16 mouse cellular contexts compared by ENCODE assay signal in the genomic region with DNA sequence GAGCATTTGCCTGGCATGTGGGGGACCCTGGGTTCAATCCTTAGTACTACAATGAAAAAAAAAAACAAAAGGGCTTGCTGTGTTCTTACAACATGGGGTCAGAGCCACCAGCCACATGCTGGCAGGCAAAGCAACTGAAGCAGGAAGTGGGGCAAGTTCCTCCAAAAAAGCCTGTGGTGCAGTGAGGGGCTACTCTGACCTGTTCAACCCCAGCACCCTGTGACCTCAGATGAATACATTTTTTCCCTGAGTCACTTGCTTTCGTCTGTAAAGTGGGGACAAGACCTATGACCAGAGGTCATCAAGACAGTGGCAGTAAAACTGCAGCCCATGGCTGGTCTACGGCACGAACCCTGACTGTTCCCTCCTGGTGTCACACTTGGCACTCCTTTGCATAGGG.
A peak's percentile ranks its signal among the peaks of the same experiment; 100 is the strongest.
DNase-seq lines count a peak whose midpoint lies in the region; ATAC-seq and TF ChIP-seq lines count a peak whose summit lies in the region.
"Had no signal": no experiment of that assay in that cellular context is flagged by ENCODE, and none has a peak within 500 bp of the region (broad histone marks: within the 10 kb centered on the region; RNA-seq: fewer than 3 reads in every experiment).

No protein-coding gene starts in this region.

- no peak for TF ChIP-seq CTCF in spleen, adult 2 months (IDR thresholded peaks at IDR 0.05; ENCODE audit: extremely low read depth, insufficient read depth, insufficient read length, insufficient replicate concordance)
- no peak for TF ChIP-seq CTCF in bone marrow, adult 2 months (IDR thresholded peaks at IDR 0.05; ENCODE audit: control insufficient read depth, insufficient read depth, low read length)

- H3K9me3 ChIP-seq in midbrain, embryonic 16.5 days (replicated peaks; ENCODE audit: control insufficient read depth, low read length, poor library complexity, severe bottlenecking): no peaks in the 10 kb centered on the region
- H3K9me3 ChIP-seq: embryonic facial prominence, embryonic 12.5 days; heart, embryonic 10.5 days; limb, embryonic 13.5 days had no signal

- H3K27me3 ChIP-seq in spleen, adult 2 months (ENCODE audit: control insufficient read depth, insufficient read depth, low read length): no peaks in the 10 kb centered on the region
- no peaks in the 10 kb centered on the region for H3K27me3 ChIP-seq in midbrain, embryonic 16.5 days (ENCODE audit: control insufficient read depth, insufficient read depth, low read depth, low read length)
- H3K27me3 ChIP-seq: embryonic facial prominence, embryonic 12.5 days; limb, embryonic 13.5 days had no signal

- TF ChIP-seq POLR2A in spleen, adult 2 months (IDR thresholded peaks at IDR 0.05; ENCODE audit: low read depth, low read length): no peak
- no peak for TF ChIP-seq POLR2A in bone marrow, adult 2 months (IDR thresholded peaks at IDR 0.05; ENCODE audit: borderline replicate concordance, control insufficient read depth, low read depth, low read length)

- DNase-seq in spleen, adult 2 months (ENCODE audit: low read depth in 1 of 2, low spot score in 2 of 2): peak in 1 of 2 experiments; percentile 28
- no peak for DNase-seq in spleen, adult 18-20 months
- peak; percentile 56 for DNase-seq in induced T-regulatory cell, adult 2 months (ENCODE audit: low read depth)
- DNase-seq in testis, postnatal 14 days (ENCODE audit: low spot score): no peak
- DNase-seq: cerebellum, adult 11 months; cerebellum, postnatal 25 days had no signal

- peak overlapping the region; percentile 90 for H3K27ac ChIP-seq in spleen, adult 2 months (ENCODE audit: insufficient read depth, low read length)
- H3K27ac ChIP-seq in bone marrow, adult 2 months (ENCODE audit: control insufficient read depth, insufficient read depth, low read depth, low read length, poor library complexity): peak overlapping the region; percentile 89
- no peak overlapping the region for H3K27ac ChIP-seq in midbrain, embryonic 16.5 days (ENCODE audit: low read length)
- H3K27ac ChIP-seq: embryonic facial prominence, embryonic 12.5 days; heart, embryonic 10.5 days; hindbrain, postnatal 0 days; limb, embryonic 13.5 days had no signal

- H3K4me1 ChIP-seq in spleen, adult 2 months (ENCODE audit: control insufficient read depth, insufficient read depth, insufficient read length): peaks cover 43% of the 10 kb centered on the region
- peaks cover 25% of the 10 kb centered on the region for H3K4me1 ChIP-seq in bone marrow, adult 2 months (ENCODE audit: control insufficient read depth, insufficient read depth, low read length)
- no peaks in the 10 kb centered on the region for H3K4me1 ChIP-seq in midbrain, embryonic 16.5 days (ENCODE audit: control insufficient read depth, insufficient read depth, low read length)

- peaks cover 26% of the 10 kb centered on the region for H3K36me3 ChIP-seq in spleen, adult 2 months (ENCODE audit: control insufficient read depth, insufficient read depth, low read length)
- no peaks in the 10 kb centered on the region for H3K36me3 ChIP-seq in midbrain, embryonic 16.5 days (ENCODE audit: control insufficient read depth, insufficient read depth, low read length)
- H3K36me3 ChIP-seq: embryonic facial prominence, embryonic 12.5 days had no signal

- no peak overlapping the region for H3K9ac ChIP-seq in midbrain, embryonic 16.5 days (ENCODE audit: low read depth, low read length)
- H3K9ac ChIP-seq: embryonic facial prominence, embryonic 12.5 days; limb, embryonic 13.5 days had no signal

- WGBS in spleen, adult 2 months: 68% methylated on average over 3 of the region's 3 CpGs
- WGBS in bone marrow, adult 2 months: 38% methylated on average over 3 of the region's 3 CpGs
- WGBS in midbrain, embryonic 16.5 days: 84% methylated on average over 3 of the region's 3 CpGs

- no peak overlapping the region for H3K4me3 ChIP-seq in spleen, adult 2 months (ENCODE audit: extremely low read depth, insufficient read depth, insufficient read length)
- no peak overlapping the region for H3K4me3 ChIP-seq in bone marrow, adult 2 months (replicated peaks; ENCODE audit: control insufficient read depth, low read depth, low read length)
- H3K4me3 ChIP-seq in midbrain, embryonic 16.5 days (ENCODE audit: low read depth, low read length): no peak overlapping the region
- H3K4me3 ChIP-seq: embryonic facial prominence, embryonic 12.5 days; heart, embryonic 10.5 days; limb, embryonic 13.5 days; myocyte had no signal

- no peak overlapping the region for H3K4me2 ChIP-seq in midbrain, embryonic 16.5 days (ENCODE audit: low read length)
- H3K4me2 ChIP-seq: embryonic facial prominence, embryonic 12.5 days; limb, embryonic 13.5 days; midbrain, embryonic 11.5 days had no signal

- ATAC-seq in neutrophil, adult 5-6 weeks (ENCODE audit: extremely low read depth, insufficient number of reproducible peaks, low FRiP score, poor library complexity, severe bottlenecking): peak; percentile 63
- ATAC-seq in midbrain, embryonic 16.5 days: no peak
- ATAC-seq: activated CD4-positive, CD25-positive, alpha-beta regulatory T cell, adult 4 months; hindbrain, postnatal 0 days had no signal
